Mouse (Mus musculus): Measurements from ENCODE around the gene Snx30.

The Snx30 gene

DNA sequence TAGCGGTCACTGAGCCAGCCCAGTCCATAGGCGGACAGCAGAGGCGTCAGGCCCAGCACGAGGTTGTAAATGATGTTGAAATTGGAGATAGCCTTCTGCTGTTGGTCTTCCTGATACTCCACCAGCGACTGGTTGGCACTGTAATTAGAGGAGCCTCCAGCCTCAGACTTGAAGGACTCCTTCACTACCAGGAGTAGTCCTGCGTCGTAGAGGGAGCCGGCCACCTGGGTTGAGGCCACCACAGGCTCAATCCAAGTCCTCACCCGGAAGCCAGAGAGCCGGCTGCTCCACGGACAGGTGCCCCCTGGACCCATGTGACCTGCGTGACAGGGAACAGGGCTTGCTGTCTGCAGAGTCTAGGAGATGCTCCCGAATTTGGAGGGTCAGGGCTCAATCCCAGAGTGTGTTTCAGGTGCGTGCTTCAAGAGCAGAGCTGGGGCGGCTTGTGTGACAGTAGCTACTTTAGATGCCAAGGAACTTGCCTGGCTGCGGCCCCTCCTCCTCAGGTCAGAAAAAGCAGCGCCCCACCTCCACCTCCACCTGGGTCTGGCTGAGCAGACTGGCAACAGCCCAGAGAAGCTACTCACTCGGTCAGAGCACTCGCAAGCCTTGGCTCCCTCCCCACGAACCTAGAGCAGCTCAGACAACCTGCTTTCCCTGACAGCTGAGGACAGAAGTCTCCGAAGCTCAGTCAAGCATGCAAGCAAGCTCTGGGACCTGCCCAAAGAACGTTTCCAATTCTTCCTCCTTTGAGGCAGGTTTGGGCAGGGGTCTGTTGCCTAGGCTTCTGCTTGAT is 109.2 kb downstream of the Snx30 start, which contains the start of gene Slc46a2:
Gene Slc46a2, minus strand, starts transcription at position 449 of the 796 bp plus-strand sequence.
- no peak for DNase-seq

DNA sequence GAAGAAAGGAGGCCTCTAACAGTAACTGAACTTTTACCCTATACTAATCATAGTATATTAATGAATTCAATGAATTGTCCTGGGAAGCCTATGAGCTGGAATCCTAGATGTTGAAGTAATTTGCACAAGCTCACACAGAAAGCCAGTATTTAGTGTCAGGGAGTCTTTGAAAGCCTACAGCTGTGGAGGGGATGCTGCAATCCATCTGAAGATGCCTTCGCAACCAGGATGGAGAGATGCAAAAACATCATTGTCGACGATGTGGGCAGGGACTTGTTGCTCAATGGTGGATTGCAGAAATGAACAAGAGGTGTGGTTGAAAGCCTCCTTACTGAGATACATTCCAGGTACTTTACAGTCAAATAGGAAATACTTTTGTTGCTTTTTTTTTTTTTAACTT is 112.3 kb downstream of the Snx30 start:
- no peak for DNase-seq

DNA sequence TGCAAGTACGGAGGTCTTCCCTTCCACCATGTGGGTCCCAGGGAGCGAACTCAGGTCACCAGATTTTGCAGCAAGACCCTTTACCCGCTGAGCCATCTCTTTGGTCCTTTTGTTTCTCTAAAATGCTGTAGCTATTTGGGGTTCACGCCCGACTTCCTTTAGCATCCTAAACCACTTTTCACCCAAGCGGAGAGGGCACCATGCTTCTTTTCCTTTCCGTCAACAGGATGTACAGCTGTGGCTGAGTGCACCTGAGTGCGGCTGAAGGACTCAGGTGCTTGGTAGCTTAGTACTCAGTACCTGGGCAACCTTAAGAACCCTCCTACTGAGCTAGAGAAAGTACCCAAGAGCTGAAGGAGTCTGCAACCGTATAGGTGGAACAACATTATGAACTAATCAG is 119.4 kb downstream of the Snx30 start:
- no peak for DNase-seq

DNA sequence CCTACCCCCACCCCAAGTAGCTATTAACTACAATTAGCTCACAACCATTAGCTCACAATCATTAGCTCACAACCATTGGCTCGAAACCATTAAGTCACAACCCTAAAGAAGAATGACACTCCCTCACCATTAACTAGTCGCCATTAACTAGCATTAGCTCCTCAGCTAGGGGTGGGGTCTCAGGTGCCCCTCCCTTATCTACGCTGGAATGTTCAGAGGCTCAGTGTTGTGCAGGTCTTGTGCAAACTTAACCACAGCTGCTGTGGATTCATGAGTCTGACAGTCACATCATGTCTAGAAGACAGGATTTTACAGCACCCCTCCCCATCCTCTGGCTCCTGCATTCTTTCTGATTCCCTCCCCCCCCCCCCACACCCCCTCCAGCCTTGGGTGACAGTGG is 122.0 kb downstream of the Snx30 start:
- DNase-seq: no peak

DNA sequence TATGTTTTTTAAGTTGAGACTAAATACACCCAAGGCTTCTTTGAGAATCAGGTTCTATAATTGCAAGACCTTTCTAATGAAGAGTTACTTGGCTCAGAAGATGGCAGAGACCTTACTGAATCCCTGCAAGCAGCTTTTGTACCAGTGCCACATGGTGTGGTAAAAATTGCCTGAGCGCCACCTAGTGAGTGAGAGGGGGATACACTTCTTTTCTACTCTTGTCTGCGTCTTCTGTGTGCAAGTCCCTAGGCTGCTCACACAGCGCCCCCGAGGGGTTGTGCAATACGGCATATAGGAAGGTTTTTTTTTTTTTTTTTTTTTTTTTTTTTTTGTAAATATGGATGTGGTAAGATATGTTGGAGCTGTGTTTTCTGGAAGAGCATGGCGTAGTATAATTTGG is 122.7 kb downstream of the Snx30 start:
- DNase-seq: peak; percentile 49

DNA sequence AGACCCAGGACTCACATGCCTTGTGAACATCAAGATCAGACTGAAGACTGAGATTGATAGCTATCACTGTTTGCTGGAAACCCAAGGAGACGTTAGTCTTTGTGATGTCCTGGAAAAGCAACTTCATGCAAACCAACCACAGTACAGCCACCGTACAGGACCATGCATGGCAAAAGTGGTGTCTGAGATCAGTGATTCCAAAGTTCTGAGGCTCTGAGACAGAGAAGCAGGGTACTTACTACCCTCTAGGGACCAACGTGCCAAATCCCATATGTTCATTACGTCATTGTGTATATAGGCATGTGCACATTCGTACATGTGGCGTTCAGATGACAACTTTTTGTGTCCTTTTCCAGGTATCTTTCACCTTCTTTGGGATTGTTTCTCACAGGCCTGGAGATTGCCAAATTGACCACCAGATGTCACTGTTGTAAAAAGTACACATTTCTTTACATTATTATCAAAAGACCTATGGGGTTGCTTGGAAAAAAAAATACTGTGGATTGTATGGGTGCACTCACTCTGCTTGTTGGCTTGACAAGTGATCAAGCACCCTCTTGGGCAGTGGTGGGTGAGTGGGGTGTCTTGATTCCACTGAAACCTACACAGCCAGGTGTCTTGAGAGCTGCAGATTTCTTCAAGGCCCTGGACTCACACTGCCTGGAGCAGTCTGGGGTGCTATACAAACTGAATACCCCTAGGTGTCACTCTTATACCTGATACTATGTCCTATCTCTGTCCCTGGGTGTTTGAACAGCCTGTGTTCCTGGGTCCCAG is 127.1 kb downstream of the Snx30 start:
- DNase-seq: peak; percentile 11

DNA sequence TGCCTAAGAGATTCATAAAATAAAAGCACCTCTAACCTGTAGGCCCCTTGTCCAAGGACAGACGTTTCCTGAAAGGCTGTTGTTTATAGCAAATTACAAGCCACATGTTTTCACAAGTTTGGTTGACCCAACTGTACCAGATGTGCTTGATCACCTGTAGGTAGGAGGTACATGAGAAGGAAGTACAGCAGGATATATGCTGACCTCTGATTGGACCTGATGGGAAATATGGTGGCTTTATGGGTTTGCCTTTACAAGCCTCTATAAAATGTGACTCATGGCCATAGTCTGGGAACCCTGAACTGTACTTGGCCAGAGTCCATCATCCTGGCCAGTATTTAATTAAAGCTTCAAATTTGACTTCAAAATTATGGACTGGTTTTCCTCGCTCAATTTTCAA is 131.9 kb downstream of the Snx30 start:
- DNase-seq: no peak

All from right cerebral cortex, postnatal 4 days (tissue).